7 mouse cellular contexts compared by ENCODE assay signal in genomic region chr19:43494914-43495313, GRCm38 (mm10). TPM values are rescaled to one million over a fixed set of nuclear protein-coding genes. Genes with fewer than 3 reads are reported as not detected.
DNase-seq lines count a peak whose midpoint lies in the region; ATAC-seq and TF ChIP-seq lines count a peak whose summit lies in the region.

No protein-coding gene starts in this region.

- H3K27me3 ChIP-seq in embryonic facial prominence, embryonic 10.5 days (replicated peaks; ENCODE audit: low read depth, poor library complexity, severe bottlenecking) = peaks cover 24% of the 10 kb centered on the region
- H3K27me3 ChIP-seq in hindbrain, postnatal 0 days (ENCODE audit: insufficient read depth, low read length) = no peaks in the 10 kb centered on the region
- H3K27me3 ChIP-seq in midbrain, embryonic 13.5 days = peaks cover 21% of the 10 kb centered on the region; the same call in 1 of the 2 replicates

- WGBS in embryonic facial prominence, embryonic 10.5 days = 11% methylated on average over 14 of the region's 14 CpGs
- 14% methylated on average over 14 of the region's 14 CpGs for WGBS in hindbrain, postnatal 0 days
- 12% methylated on average over 14 of the region's 14 CpGs for WGBS in midbrain, embryonic 13.5 days

- DNase-seq in brain, embryonic 14.5 days (ENCODE audit: low read depth) = peak; percentile 25
- DNase-seq in embryonic facial prominence, embryonic 10.5 days (ENCODE audit: low spot score) = peak; percentile 35
- DNase-seq in hindbrain, postnatal 0 days (ENCODE audit: low spot score) = no peak
- no peak for DNase-seq in thymus, postnatal 4 days
- DNase-seq in cerebellum, postnatal 14 days = no peak
- no peak for DNase-seq in lung, postnatal 25 days (ENCODE audit: low spot score)

- TF ChIP-seq POLR2A in brain, embryonic 14.5 days (IDR thresholded peaks at IDR 0.05; ENCODE audit: borderline replicate concordance, extremely low read depth, insufficient read depth, insufficient read length, poor library complexity, severe bottlenecking) = no peak

- no peak for TF ChIP-seq CTCF in brain, embryonic 14.5 days (IDR thresholded peaks at IDR 0.05; ENCODE audit: borderline replicate concordance, extremely low read depth, insufficient read depth, insufficient read length)
- TF ChIP-seq CTCF in hindbrain, postnatal 0 days (IDR thresholded peaks at IDR 0.05; ENCODE audit: low read depth) = no peak

- peak overlapping the region; percentile 51 for H3K27ac ChIP-seq in embryonic facial prominence, embryonic 10.5 days (replicated peaks)
- no peak overlapping the region for H3K27ac ChIP-seq in hindbrain, postnatal 0 days
- no peak overlapping the region for H3K27ac ChIP-seq in midbrain, embryonic 13.5 days

- H3K4me2 ChIP-seq in hindbrain, postnatal 0 days (ENCODE audit: low read depth, low read length) = peak overlapping the region; percentile 37
- peak overlapping the region; percentile 60 for H3K4me2 ChIP-seq in midbrain, embryonic 13.5 days (replicated peaks)

- H3K9me3 ChIP-seq in embryonic facial prominence, embryonic 10.5 days = no peaks in the 10 kb centered on the region
- no peaks in the 10 kb centered on the region for H3K9me3 ChIP-seq in hindbrain, postnatal 0 days (ENCODE audit: low read length)
- H3K9me3 ChIP-seq in midbrain, embryonic 13.5 days = no peaks in the 10 kb centered on the region

- ATAC-seq in hindbrain, postnatal 0 days = no peak
- peak; percentile 70 for ATAC-seq in midbrain, embryonic 13.5 days

- no peak overlapping the region for H3K9ac ChIP-seq in hindbrain, postnatal 0 days (replicated peaks; ENCODE audit: low read length)
- H3K9ac ChIP-seq in midbrain, embryonic 13.5 days (replicated peaks) = 0 out of 2 replicates have a peak overlapping the region, but pooled peaks have one; percentile 28

- H3K4me3 ChIP-seq in embryonic facial prominence, embryonic 10.5 days = peak overlapping the region; percentile 54
- 0 out of 2 replicates have a peak overlapping the region, but pooled peaks have one; percentile 1 for H3K4me3 ChIP-seq in hindbrain, postnatal 0 days (ENCODE audit: low read length)
- peak overlapping the region; percentile 32 for H3K4me3 ChIP-seq in midbrain, embryonic 13.5 days (replicated peaks)

- peaks cover 17% of the 10 kb centered on the region for H3K4me1 ChIP-seq in embryonic facial prominence, embryonic 10.5 days
- no peaks in the 10 kb centered on the region for H3K4me1 ChIP-seq in hindbrain, postnatal 0 days (ENCODE audit: insufficient read depth, low read length)
- H3K4me1 ChIP-seq in midbrain, embryonic 13.5 days (replicated peaks) = peaks cover 11% of the 10 kb centered on the region

- peaks cover 16% of the 10 kb centered on the region for H3K36me3 ChIP-seq in embryonic facial prominence, embryonic 10.5 days (replicated peaks)
- H3K36me3 ChIP-seq in hindbrain, postnatal 0 days (ENCODE audit: insufficient read depth, low read length) = peaks cover 10% of the 10 kb centered on the region
- H3K36me3 ChIP-seq in midbrain, embryonic 13.5 days = peaks cover 16% of the 10 kb centered on the region

RNA-seq across cellular contexts. Expression of gene Got1, which starts 29.5 kb away (rescaled TPM):
- polyA plus RNA-seq in brain, embryonic 14.5 days (2012; rRNA removed) = 63.1 and 66.7 TPM in 2 replicates
- polyA plus RNA-seq in embryonic facial prominence, embryonic 10.5 days (2016; fragmentation: Nextera tagmentation; extraction: Ambion mirVana) = 55.4 and 57.9 TPM in 2 replicates
- 120 and 132 TPM in 2 replicates for total RNA-seq in hindbrain, postnatal 0 days (2014; rRNA removed)
- 134 and 136 TPM in 2 replicates for polyA plus RNA-seq in hindbrain, postnatal 0 days (2015; fragmentation: Nextera tagmentation; extraction: Ambion mirVana)
- polyA plus RNA-seq in midbrain, embryonic 13.5 days (2015; fragmentation: Nextera tagmentation; extraction: Ambion mirVana) = 67.3 and 73.2 TPM in 2 replicates

RNA-seq across cellular contexts. Expression of gene Cnnm1, which starts 54.7 kb away (rescaled TPM):
- 3.7 and 5.8 TPM in 2 replicates for polyA plus RNA-seq in brain, embryonic 14.5 days (2012; rRNA removed)
- 0.16 and 0.31 TPM in 2 replicates for polyA plus RNA-seq in embryonic facial prominence, embryonic 10.5 days (2016; fragmentation: Nextera tagmentation; extraction: Ambion mirVana)
- total RNA-seq in hindbrain, postnatal 0 days (2014; rRNA removed) = 8.2 and 9.6 TPM in 2 replicates
- 2.5 and 3.4 TPM in 2 replicates for polyA plus RNA-seq in hindbrain, postnatal 0 days (2015; fragmentation: Nextera tagmentation; extraction: Ambion mirVana)
- polyA plus RNA-seq in midbrain, embryonic 13.5 days (2015; fragmentation: Nextera tagmentation; extraction: Ambion mirVana) = 0.80 and 1.3 TPM in 2 replicates

Comparison
In these comparisons a context has a peak if more than half of its experiments do, and no peak if none do; other contexts are left out.
1. DNase-seq: peak in brain, embryonic 14.5 days (single experiment) and embryonic facial prominence, embryonic 10.5 days (single experiment); none in hindbrain, postnatal 0 days (single experiment), thymus, postnatal 4 days (single experiment), cerebellum, postnatal 14 days (0 of 2) and lung, postnatal 25 days (single experiment).
2. H3K4me3 ChIP-seq: peak in every context shown above with its lines; median percentile 54 in embryonic facial prominence, embryonic 10.5 days; 32 in midbrain, embryonic 13.5 days; 1 in hindbrain, postnatal 0 days.